25 mouse cellular contexts compared by ENCODE assay signal in genomic region chr1:182794221-182794620, GRCm38 (mm10). TPM values are rescaled to one million over a fixed set of nuclear protein-coding genes. Genes with fewer than 3 reads are reported as not detected.
A peak's percentile ranks its signal among the peaks of the same experiment; 100 is the strongest.
DNase-seq lines count a peak whose midpoint lies in the region; ATAC-seq and TF ChIP-seq lines count a peak whose summit lies in the region.
"Had no signal": no experiment of that assay in that cellular context is flagged by ENCODE, and none has a peak within 500 bp of the region (broad histone marks: within the 10 kb centered on the region; RNA-seq: fewer than 3 reads in every experiment).

No protein-coding gene starts in this region.

- 76% methylated on average over 10 of the region's 10 CpGs for WGBS in lung, postnatal 0 days
- WGBS in kidney, embryonic 16.5 days = 88% methylated on average over 10 of the region's 10 CpGs
- WGBS in neural tube, embryonic 15.5 days = 91% methylated on average over 10 of the region's 10 CpGs

- DNase-seq in lung, postnatal 0 days (ENCODE audit: low spot score) = peak; percentile 24
- DNase-seq in lung, adult 18-20 months = no peak
- DNase-seq in frontal cortex, postnatal 14 days (ENCODE audit: low spot score in 2 of 2) = peak; percentile 34 to 56
- peak; percentile 57 to 80 for DNase-seq in left cerebral cortex, postnatal 36 days (ENCODE audit: low spot score in 2 of 2)
- DNase-seq: adrenal gland, postnatal 14 days; cerebellum, adult 8-10 months; embryo, embryonic 11 days; heart, adult 2 months; kidney, adult 18-20 months; kidney, postnatal 4 days; lung, adult 2 months had no signal

- no peak overlapping the region for H3K9ac ChIP-seq in lung, postnatal 0 days (replicated peaks; ENCODE audit: low read depth)
- H3K9ac ChIP-seq in kidney, embryonic 16.5 days (replicated peaks; ENCODE audit: low read length) = no peak overlapping the region
- H3K9ac ChIP-seq in neural tube, embryonic 15.5 days (replicated peaks) = no peak overlapping the region
- H3K9ac ChIP-seq: forebrain, embryonic 13.5 days; limb, embryonic 13.5 days; midbrain, embryonic 13.5 days had no signal

- no peak overlapping the region for H3K4me2 ChIP-seq in lung, postnatal 0 days (replicated peaks; ENCODE audit: low read depth, low read length)
- H3K4me2 ChIP-seq in kidney, embryonic 16.5 days (replicated peaks; ENCODE audit: low read depth, low read length) = no peak overlapping the region
- no peak overlapping the region for H3K4me2 ChIP-seq in neural tube, embryonic 15.5 days
- H3K4me2 ChIP-seq: forebrain, embryonic 13.5 days; limb, embryonic 13.5 days; midbrain, embryonic 13.5 days had no signal

- H3K36me3 ChIP-seq in lung, postnatal 0 days (ENCODE audit: insufficient read depth, low read length) = no peaks in the 10 kb centered on the region
- no peaks in the 10 kb centered on the region for H3K36me3 ChIP-seq in kidney, embryonic 16.5 days (ENCODE audit: insufficient read depth, low read length)
- peaks cover 3% of the 10 kb centered on the region; the same call in 1 of the 2 replicates for H3K36me3 ChIP-seq in neural tube, embryonic 15.5 days
- H3K36me3 ChIP-seq: limb, embryonic 13.5 days had no signal

- no peaks in the 10 kb centered on the region for H3K9me3 ChIP-seq in lung, postnatal 0 days (ENCODE audit: low read length)
- H3K9me3 ChIP-seq in kidney, embryonic 16.5 days (ENCODE audit: low read length) = no peaks in the 10 kb centered on the region
- H3K9me3 ChIP-seq in neural tube, embryonic 15.5 days (replicated peaks) = no peaks in the 10 kb centered on the region
- H3K9me3 ChIP-seq: forebrain, embryonic 13.5 days; limb, embryonic 13.5 days; midbrain, embryonic 13.5 days had no signal

- peak; percentile 60 for ATAC-seq in lung, postnatal 0 days
- no peak for ATAC-seq in kidney, embryonic 16.5 days (ENCODE audit: low FRiP score, low TSS enrichment)
- ATAC-seq in granulocyte monocyte progenitor cell, adult 5-6 weeks (replicated peaks; ENCODE audit: poor library complexity, severe bottlenecking) = no peak
- ATAC-seq in neural tube, embryonic 15.5 days (ENCODE audit: low FRiP score) = no peak
- ATAC-seq: CD4-positive, CD25-positive, alpha-beta regulatory T cell, adult 4 months; forebrain, embryonic 13.5 days; hindbrain, postnatal 0 days; midbrain, embryonic 13.5 days had no signal

- 0 out of 2 replicates have a peak, but pooled peaks cover 4% of the 10 kb centered on the region for H3K4me1 ChIP-seq in lung, postnatal 0 days (ENCODE audit: insufficient read depth, low read depth, low read length)
- H3K4me1 ChIP-seq in kidney, embryonic 16.5 days (ENCODE audit: insufficient read depth, low read length) = peaks cover 13% of the 10 kb centered on the region
- H3K4me1 ChIP-seq in neural tube, embryonic 15.5 days = peaks cover 27% of the 10 kb centered on the region

- no peak overlapping the region for H3K27ac ChIP-seq in lung, postnatal 0 days (ENCODE audit: low read length)
- no peak overlapping the region for H3K27ac ChIP-seq in kidney, embryonic 16.5 days (ENCODE audit: low read length)
- no peak overlapping the region for H3K27ac ChIP-seq in neural tube, embryonic 15.5 days (replicated peaks)
- H3K27ac ChIP-seq: forebrain, embryonic 13.5 days; heart, adult 2 months; hindbrain, postnatal 0 days; limb, embryonic 13.5 days; macrophage; midbrain, embryonic 13.5 days; stomach, postnatal 0 days had no signal

- no peak for TF ChIP-seq CTCF in lung, postnatal 0 days (IDR thresholded peaks at IDR 0.05)

- no peak overlapping the region for H3K4me3 ChIP-seq in lung, postnatal 0 days (ENCODE audit: low read depth, low read length)
- H3K4me3 ChIP-seq in kidney, embryonic 16.5 days (ENCODE audit: low read length) = no peak overlapping the region
- no peak overlapping the region for H3K4me3 ChIP-seq in neural tube, embryonic 15.5 days (replicated peaks)
- H3K4me3 ChIP-seq: forebrain, embryonic 13.5 days; heart, adult 2 months; limb, embryonic 13.5 days; midbrain, embryonic 13.5 days; myocyte had no signal

- no peak for TF ChIP-seq EP300 in lung, postnatal 0 days (IDR thresholded peaks at IDR 0.05)

- H3K27me3 ChIP-seq in lung, postnatal 0 days (replicated peaks; ENCODE audit: insufficient read depth, low read length) = no peaks in the 10 kb centered on the region
- no peaks in the 10 kb centered on the region for H3K27me3 ChIP-seq in kidney, embryonic 16.5 days (ENCODE audit: insufficient read depth, low read length)
- H3K27me3 ChIP-seq in neural tube, embryonic 15.5 days (replicated peaks) = no peaks in the 10 kb centered on the region
- H3K27me3 ChIP-seq: forebrain, embryonic 13.5 days; limb, embryonic 13.5 days; midbrain, embryonic 13.5 days had no signal

- intact Hi-C loops in left cerebral cortex, postnatal 36 days (cut with DNase I) = loop anchor here (5.0 to 10.0 kb wide), 3 partner anchors 43 to 232 kb away; no protein-coding TSS in a partner anchor

RNA-seq across cellular contexts. Expression of gene Susd4, which starts 30.6 kb away (rescaled TPM):
- 13.3 and 14.7 TPM in 2 replicates for polyA plus RNA-seq in lung, postnatal 0 days (2015; fragmentation: Nextera tagmentation; extraction: Ambion mirVana)
- 100 to 1,000 TPM; 113 TPM for total RNA-seq in left cerebral cortex, postnatal 36 days (2021)
- 25.7 and 26.4 TPM in 2 replicates for polyA plus RNA-seq in kidney, embryonic 16.5 days (2015; fragmentation: Nextera tagmentation; extraction: Ambion mirVana)
- total RNA-seq in granulocyte monocyte progenitor cell, adult 5-6 weeks (2014; fragmentation: Nextera tagmentation) = not detected in 2 replicates
- total RNA-seq in granulocyte monocyte progenitor cell, adult 5-6 weeks (2017) = not detected in 2 replicates
- 82.3 and 88.9 TPM in 2 replicates for polyA plus RNA-seq in neural tube, embryonic 15.5 days (2015; fragmentation: Nextera tagmentation; extraction: Ambion mirVana)
- polyA plus RNA-seq: macrophage had no signal

RNA-seq across cellular contexts. Expression of gene Ccdc185, which starts 45.2 kb away (rescaled TPM):
- not detected in 2 replicates for polyA plus RNA-seq in lung, postnatal 0 days (2015; fragmentation: Nextera tagmentation; extraction: Ambion mirVana)
- under 1 TPM; 0.20 to 0.25 TPM for total RNA-seq in left cerebral cortex, postnatal 36 days (2021)
- polyA plus RNA-seq in kidney, embryonic 16.5 days (2015; fragmentation: Nextera tagmentation; extraction: Ambion mirVana) = not detected in 2 replicates
- total RNA-seq in granulocyte monocyte progenitor cell, adult 5-6 weeks (2014; fragmentation: Nextera tagmentation) = not detected in 2 replicates
- not detected in 2 replicates for total RNA-seq in granulocyte monocyte progenitor cell, adult 5-6 weeks (2017)
- polyA plus RNA-seq in neural tube, embryonic 15.5 days (2015; fragmentation: Nextera tagmentation; extraction: Ambion mirVana) = not detected in 2 replicates
- total RNA-seq: adrenal gland, postnatal 14 days; gastrocnemius, adult 8-10 months; heart, adult 2 months; hindbrain, postnatal 0 days had no signal
- polyA plus RNA-seq: CD4-positive, CD25-positive, alpha-beta regulatory T cell, adult 4 months; forebrain, embryonic 13.5 days; heart, postnatal 0 days; hindbrain, postnatal 0 days; limb, embryonic 13.5 days; lung, adult 2 months; macrophage; midbrain, embryonic 13.5 days; myocyte; small intestine, adult 2 months; stomach, postnatal 0 days had no signal

Comparison
In these comparisons a context has a peak if more than half of its experiments do, and no peak if none do; other contexts are left out.
1. DNase-seq: peak in lung, postnatal 0 days (single experiment), frontal cortex, postnatal 14 days (2 of 2) and left cerebral cortex, postnatal 36 days (2 of 2); none in lung, adult 18-20 months (0 of 2).